In genomic region chr5:144040720-144041364, GRCm38 (mm10) we compare ENCODE assay signal across 8 mouse cellular contexts. TPM values are rescaled to one million over a fixed set of nuclear protein-coding genes. Genes with fewer than 3 reads are reported as not detected.
DNase-seq lines count a peak whose midpoint lies in the region; ATAC-seq lines count a peak whose summit lies in the region.

No protein-coding gene starts in this region.

- peak; percentile 46; the same call in 1 of the 2 replicates for ATAC-seq in forebrain, embryonic 14.5 days
- no peak for ATAC-seq in forebrain, embryonic 13.5 days
- peak; percentile 34; the same call in 1 of the 2 replicates for ATAC-seq in intestine, embryonic 15.5 days
- ATAC-seq in midbrain, embryonic 14.5 days (ENCODE audit: low FRiP score, low TSS enrichment): no peak

- 43% methylated on average over 11 of the region's 11 CpGs for WGBS in forebrain, embryonic 14.5 days
- WGBS in forebrain, embryonic 13.5 days: 46% methylated on average over 11 of the region's 11 CpGs
- 46% methylated on average over 11 of the region's 11 CpGs for WGBS in intestine, embryonic 15.5 days
- 48% methylated on average over 11 of the region's 11 CpGs for WGBS in midbrain, embryonic 14.5 days

- H3K27ac ChIP-seq in forebrain, embryonic 14.5 days (ENCODE audit: low read depth, low read length): no peak overlapping the region
- H3K27ac ChIP-seq in forebrain, embryonic 13.5 days: no peak overlapping the region
- no peak overlapping the region for H3K27ac ChIP-seq in intestine, embryonic 15.5 days
- H3K27ac ChIP-seq in midbrain, embryonic 14.5 days (replicated peaks; ENCODE audit: low read depth, low read length): no peak overlapping the region

- no peaks in the 10 kb centered on the region for H3K27me3 ChIP-seq in forebrain, embryonic 14.5 days (replicated peaks; ENCODE audit: control insufficient read depth, insufficient read depth, low read length)
- no peaks in the 10 kb centered on the region for H3K27me3 ChIP-seq in forebrain, embryonic 13.5 days
- no peaks in the 10 kb centered on the region for H3K27me3 ChIP-seq in intestine, embryonic 15.5 days (replicated peaks)
- no peaks in the 10 kb centered on the region for H3K27me3 ChIP-seq in midbrain, embryonic 14.5 days (ENCODE audit: control insufficient read depth, insufficient read depth, low read length)

- peak; percentile 80 for DNase-seq in forebrain, embryonic 14.5 days (ENCODE audit: low spot score)
- DNase-seq in cerebellum, adult 18-20 months: peak; percentile 65 to 81
- peak; percentile 59 for DNase-seq in gastrocnemius, adult 18-20 months (ENCODE audit: low spot score)
- peak; percentile 70 to 78 for DNase-seq in left cerebral cortex, postnatal 25 days (ENCODE audit: low spot score in 2 of 2)
- DNase-seq in midbrain, embryonic 14.5 days: peak; percentile 83
- DNase-seq in spleen, adult 18-20 months: peak; percentile 30 to 71

- intact Hi-C loops in left cerebral cortex, postnatal 25 days (cut with DNase I): loop anchor here (1.0 kb wide), 1 partner anchor 113 kb away; no protein-coding TSS in a partner anchor

- H3K4me1 ChIP-seq in forebrain, embryonic 14.5 days (ENCODE audit: control insufficient read depth, insufficient read depth, low read length): no peaks in the 10 kb centered on the region
- no peaks in the 10 kb centered on the region for H3K4me1 ChIP-seq in forebrain, embryonic 13.5 days
- no peaks in the 10 kb centered on the region for H3K4me1 ChIP-seq in intestine, embryonic 15.5 days (replicated peaks)
- no peaks in the 10 kb centered on the region for H3K4me1 ChIP-seq in midbrain, embryonic 14.5 days (ENCODE audit: control insufficient read depth, insufficient read depth, low read length)

- H3K4me2 ChIP-seq in forebrain, embryonic 14.5 days (ENCODE audit: low read length): no peak overlapping the region
- H3K4me2 ChIP-seq in forebrain, embryonic 13.5 days: no peak overlapping the region
- H3K4me2 ChIP-seq in intestine, embryonic 15.5 days (replicated peaks): no peak overlapping the region
- H3K4me2 ChIP-seq in midbrain, embryonic 14.5 days (ENCODE audit: low read length): no peak overlapping the region

- no peaks in the 10 kb centered on the region for H3K9me3 ChIP-seq in forebrain, embryonic 14.5 days (replicated peaks; ENCODE audit: control insufficient read depth, low read length)
- H3K9me3 ChIP-seq in forebrain, embryonic 13.5 days (replicated peaks): no peaks in the 10 kb centered on the region
- H3K9me3 ChIP-seq in intestine, embryonic 15.5 days: no peaks in the 10 kb centered on the region
- H3K9me3 ChIP-seq in midbrain, embryonic 14.5 days (ENCODE audit: control insufficient read depth, low read length): no peaks in the 10 kb centered on the region

- no peak overlapping the region for H3K9ac ChIP-seq in forebrain, embryonic 14.5 days (ENCODE audit: low read length)
- no peak overlapping the region for H3K9ac ChIP-seq in forebrain, embryonic 13.5 days
- H3K9ac ChIP-seq in intestine, embryonic 15.5 days: no peak overlapping the region
- H3K9ac ChIP-seq in midbrain, embryonic 14.5 days (replicated peaks; ENCODE audit: low read length): no peak overlapping the region

- no peaks in the 10 kb centered on the region for H3K36me3 ChIP-seq in forebrain, embryonic 14.5 days (ENCODE audit: control insufficient read depth, insufficient read depth, low read length)
- H3K36me3 ChIP-seq in forebrain, embryonic 13.5 days (ENCODE audit: poor library complexity, severe bottlenecking): no peaks in the 10 kb centered on the region
- no peaks in the 10 kb centered on the region for H3K36me3 ChIP-seq in intestine, embryonic 15.5 days
- H3K36me3 ChIP-seq in midbrain, embryonic 14.5 days (ENCODE audit: control insufficient read depth, insufficient read depth, low read length): no peaks in the 10 kb centered on the region

- no peak overlapping the region for H3K4me3 ChIP-seq in forebrain, embryonic 14.5 days (ENCODE audit: low read depth, low read length)
- no peak overlapping the region for H3K4me3 ChIP-seq in forebrain, embryonic 13.5 days
- H3K4me3 ChIP-seq in intestine, embryonic 15.5 days (replicated peaks): no peak overlapping the region
- H3K4me3 ChIP-seq in midbrain, embryonic 14.5 days (replicated peaks; ENCODE audit: low read depth, low read length): no peak overlapping the region

RNA-seq across cellular contexts. Expression of gene Ocm, which starts 14.4 kb away (rescaled TPM):
- 0.90 TPM in 1 of 2 replicates, not detected in the other for polyA plus RNA-seq in forebrain, embryonic 14.5 days (2014; fragmentation: Nextera tagmentation; extraction: Ambion mirVana)
- not detected in 2 replicates for polyA plus RNA-seq in forebrain, embryonic 13.5 days (2015; fragmentation: Nextera tagmentation; extraction: Ambion mirVana)
- total RNA-seq in gastrocnemius, adult 18-20 months (2021): not detected
- polyA plus RNA-seq in intestine, embryonic 15.5 days (2015; fragmentation: Nextera tagmentation; extraction: Ambion mirVana): not detected in 2 replicates
- 1 to 10 TPM; 2.6 to 3.2 TPM for total RNA-seq in left cerebral cortex, postnatal 25 days (2021)
- not detected in 2 replicates for polyA plus RNA-seq in midbrain, embryonic 14.5 days (2014; fragmentation: Nextera tagmentation; extraction: Ambion mirVana)

RNA-seq across cellular contexts. Expression of gene Ccz1, which starts 26.2 kb away (rescaled TPM):
- polyA plus RNA-seq in forebrain, embryonic 14.5 days (2014; fragmentation: Nextera tagmentation; extraction: Ambion mirVana): 93.0 and 98.1 TPM in 2 replicates
- polyA plus RNA-seq in forebrain, embryonic 13.5 days (2015; fragmentation: Nextera tagmentation; extraction: Ambion mirVana): 98.5 and 99.6 TPM in 2 replicates
- 10 to 100 TPM; 39.9 to 45.8 TPM for total RNA-seq in gastrocnemius, adult 18-20 months (2021)
- polyA plus RNA-seq in intestine, embryonic 15.5 days (2015; fragmentation: Nextera tagmentation; extraction: Ambion mirVana): 69.0 and 75.7 TPM in 2 replicates
- total RNA-seq in left cerebral cortex, postnatal 25 days (2021): 10 to 100 TPM; 38.7 to 42.6 TPM
- 82.9 and 97.9 TPM in 2 replicates for polyA plus RNA-seq in midbrain, embryonic 14.5 days (2014; fragmentation: Nextera tagmentation; extraction: Ambion mirVana)

RNA-seq across cellular contexts. Expression of gene Lmtk2, which starts 59.4 kb away (rescaled TPM):
- 5.2 and 7.4 TPM in 2 replicates for polyA plus RNA-seq in forebrain, embryonic 14.5 days (2014; fragmentation: Nextera tagmentation; extraction: Ambion mirVana)
- polyA plus RNA-seq in forebrain, embryonic 13.5 days (2015; fragmentation: Nextera tagmentation; extraction: Ambion mirVana): 6.3 and 6.9 TPM in 2 replicates
- total RNA-seq in gastrocnemius, adult 18-20 months (2021): 10 to 100 TPM; 25.9 to 27.1 TPM
- 5.6 and 6.7 TPM in 2 replicates for polyA plus RNA-seq in intestine, embryonic 15.5 days (2015; fragmentation: Nextera tagmentation; extraction: Ambion mirVana)
- 100 to 1,000 TPM; 163 to 171 TPM for total RNA-seq in left cerebral cortex, postnatal 25 days (2021)
- polyA plus RNA-seq in midbrain, embryonic 14.5 days (2014; fragmentation: Nextera tagmentation; extraction: Ambion mirVana): 10.3 and 10.6 TPM in 2 replicates

Comparison
In these comparisons a context has a peak if more than half of its experiments do, and no peak if none do; other contexts are left out.
1. ATAC-seq: peak in forebrain, embryonic 14.5 days (single experiment) and intestine, embryonic 15.5 days (single experiment); none in forebrain, embryonic 13.5 days (single experiment) and midbrain, embryonic 14.5 days (single experiment).
2. Peak in every context shown above with its lines, with median percentiles within 50 percentile points of each other: DNase-seq.